Mouse (Mus musculus) liver, embryonic 14.5 days (tissue): ENCODE measurements at regions not wholly inside any gene's neighbourhood (a gene's known extent, or its start where the extent isn't known, plus 50 kb on each side); places are given as distances from the start of the nearest gene placed in this dataset.

Experiments
- ATAC-seq: fragments of 200-750 bp; cut with Nextera tagmentation; 2 replicates; pipeline ENCODE4 v1.8.0; 2017; ENCODE audit warnings: moderate number of reproducible peaks, mild to moderate bottlenecking, moderate library complexity; ENCODE audit not compliant: insufficient read depth
- DNase-seq, 3 experiments: peaks; one replicate each; pipeline ENCODE4 v3.0.0-alpha.2; 2012 to 2013; ENCODE audit warnings: low read depth in 3 of 3, low spot score in 3 of 3
- H3K27ac ChIP-seq: fragments of 300-500 bp; sonication (generic); 2 replicates; pipeline ENCODE4 v1.5.1; 2014; ENCODE audit warnings: moderate library complexity, mild to moderate bottlenecking, control low read depth, inconsistent platforms
- H3K27me3 ChIP-seq: fragments of 300-500 bp; sonication (generic); 2 replicates; pipeline ENCODE4 v1.6.1; 2014; ENCODE audit warnings: mild to moderate bottlenecking, low read length, moderate library complexity; ENCODE audit not compliant: control insufficient read depth, insufficient read depth
- H3K36me3 ChIP-seq: fragments of 300-500 bp; sonication (generic); replicated peaks from 2 replicates; pipeline ENCODE4 v1.6.1; 2014; ENCODE audit warnings: low read depth; ENCODE audit not compliant: control insufficient read depth, insufficient read depth
- H3K4me1 ChIP-seq, 2 experiments: fragments of 200-500 bp in 1 of 2; fragments of 300-500 bp in 1 of 2; sonication (generic) in 1 of 2; replicated peaks; 2 replicates each; pipeline ENCODE4 v1.6.1; 2012 to 2014; ENCODE audit warnings: antibody characterized with exemption in 1 of 2, inconsistent platforms in 1 of 2, low read length in 1 of 2; ENCODE audit not compliant: control insufficient read depth in 2 of 2, insufficient read depth in 2 of 2
- H3K4me2 ChIP-seq: fragments of 300-500 bp; sonication (generic); 2 replicates; pipeline ENCODE4 v1.6.1; 2014; ENCODE audit warnings: low read depth, mild to moderate bottlenecking, control low read depth, moderate library complexity
- H3K4me3 ChIP-seq, 2 experiments: fragments of 200-500 bp in 1 of 2; fragments of 300-500 bp in 1 of 2; sonication (generic) in 1 of 2; 2 replicates each; pipeline ENCODE4 v1.5.1; 2012 to 2014; ENCODE audit warnings: low read depth in 2 of 2, low read length in 2 of 2, mild to moderate bottlenecking in 2 of 2, control low read depth in 1 of 2, inconsistent platforms in 1 of 2, moderate library complexity in 1 of 2; ENCODE audit not compliant: insufficient read depth in 1 of 2
- H3K9ac ChIP-seq: fragments of 300-500 bp; sonication (generic); replicated peaks from 2 replicates; pipeline ENCODE4 v1.6.1; 2014; ENCODE audit warnings: mild to moderate bottlenecking, control low read depth, moderate library complexity
- H3K9me3 ChIP-seq: fragments of 300-500 bp; sonication (generic); 2 replicates; pipeline ENCODE4 v1.6.1; 2016; ENCODE audit warnings: low read length, mixed read lengths; ENCODE audit not compliant: control insufficient read depth
- CTCF ChIP-seq: IDR thresholded peaks from 2 replicates; pipeline ENCODE4 v1.5.1; 2016; ENCODE audit warnings: antibody characterized with exemption, low read depth, control low read depth
- EP300 ChIP-seq: IDR thresholded peaks from 2 replicates; pipeline ENCODE4 v1.6.1; 2016; ENCODE audit warnings: antibody characterized with exemption, low read depth
- WGBS: fragments of 180-500 bp; shearing (Covaris S2); extraction: QIAGEN DNeasy Blood & Tissue Kit; methylation state at CpG from one replicate; pipeline ENCODE4 v1.1.7; 2014; ENCODE audit not compliant: insufficient replicate concordance; 5-methylcytosine and 5-hydroxymethylcytosine counted together

GRCm38 (mm10) chr16:67797236-67797635 is 176.5 kb upstream of the Cadm2 start:
- Histone ChIP-seq H3K27me3 (no peaks in the 10 kb centered on the region), H3K9ac (no peak overlapping the region), H3K27ac (no peak overlapping the region), H3K4me2 (no peak overlapping the region), H3K36me3 (no peaks in the 10 kb centered on the region), H3K4me3 (no peak overlapping the region), H3K4me1 (no peaks in the 10 kb centered on the region), H3K9me3 (no peaks in the 10 kb centered on the region)
- DNase-seq (no peak), ATAC-seq (no peak)
- TF ChIP-seq CTCF = no peak
- TF ChIP-seq EP300 = no peak

GRCm38 (mm10) chr16:67776091-67776490 is 155.4 kb upstream of the Cadm2 start:
- 45% methylated on average over 3 of the region's 3 CpGs for whole genome bisulfite sequencing
- ATAC-seq = no peak

GRCm38 (mm10) chr16:67769114-67769513 is 148.4 kb upstream of the Cadm2 start:
- WGBS = 43% methylated on average over 5 of the region's 5 CpGs
- Histone ChIP-seq H3K9ac (no peak overlapping the region), H3K4me3 (no peak overlapping the region), H3K27ac (no peak overlapping the region), H3K4me1 (no peaks in the 10 kb centered on the region), H3K9me3 (no peaks in the 10 kb centered on the region), H3K27me3 (no peaks in the 10 kb centered on the region), H3K36me3 (no peaks in the 10 kb centered on the region), H3K4me2 (no peak overlapping the region)
- DNase-seq (no peak), ATAC-seq (no peak)
- no peak for TF ChIP-seq CTCF
- no peak for TF ChIP-seq EP300

More at GRCm38 (mm10) chr16:67776091-67776490, 155.4 kb upstream of the Cadm2 start:
- Histone ChIP-seq H3K9ac (no peak overlapping the region), H3K27me3 (no peaks in the 10 kb centered on the region), H3K27ac (no peak overlapping the region), H3K4me2 (no peak overlapping the region), H3K4me1 (no peaks in the 10 kb centered on the region), H3K36me3 (no peaks in the 10 kb centered on the region), H3K4me3 (no peak overlapping the region), H3K9me3 (no peaks in the 10 kb centered on the region)
- TF ChIP-seq EP300 (no peak), CTCF (peak; percentile 50; the same call in 1 of the 2 replicates)
- no peak for DNase-seq

GRCm38 (mm10) chr16:67735398-67735797 is 114.7 kb upstream of the Cadm2 start:
- no peaks in the 10 kb centered on the region for H3K9me3 ChIP-seq
- no peaks in the 10 kb centered on the region for H3K27me3 ChIP-seq
- H3K27ac ChIP-seq = no peak overlapping the region
- H3K4me1 ChIP-seq = no peaks in the 10 kb centered on the region
- H3K9ac ChIP-seq = no peak overlapping the region
- TF ChIP-seq EP300 = no peak
- TF ChIP-seq CTCF = no peak
- no peak overlapping the region for H3K4me2 ChIP-seq
- no peak for ATAC-seq
- no peaks in the 10 kb centered on the region for H3K36me3 ChIP-seq
- no peak for DNase-seq
- H3K4me3 ChIP-seq = no peak overlapping the region
- 47% methylated on average over 2 of the region's 2 CpGs for WGBS

- 40% methylated on average over 3 of the region's 3 CpGs for WGBS
- Histone ChIP-seq H3K4me1 (no peaks in the 10 kb centered on the region), H3K27ac (no peak overlapping the region), H3K9ac (no peak overlapping the region), H3K4me3 (no peak overlapping the region), H3K4me2 (no peak overlapping the region), H3K27me3 (no peaks in the 10 kb centered on the region), H3K9me3 (no peaks in the 10 kb centered on the region), H3K36me3 (no peaks in the 10 kb centered on the region)
- ATAC-seq = no peak
- TF ChIP-seq EP300 (no peak), CTCF (no peak)
- DNase-seq = no peak
Observed at GRCm38 (mm10) chr16:67698619-67699018, 77.9 kb upstream of the Cadm2 start.
